Mouse (Mus musculus): ENCODE measurements around the gene Radil.

DNA sequence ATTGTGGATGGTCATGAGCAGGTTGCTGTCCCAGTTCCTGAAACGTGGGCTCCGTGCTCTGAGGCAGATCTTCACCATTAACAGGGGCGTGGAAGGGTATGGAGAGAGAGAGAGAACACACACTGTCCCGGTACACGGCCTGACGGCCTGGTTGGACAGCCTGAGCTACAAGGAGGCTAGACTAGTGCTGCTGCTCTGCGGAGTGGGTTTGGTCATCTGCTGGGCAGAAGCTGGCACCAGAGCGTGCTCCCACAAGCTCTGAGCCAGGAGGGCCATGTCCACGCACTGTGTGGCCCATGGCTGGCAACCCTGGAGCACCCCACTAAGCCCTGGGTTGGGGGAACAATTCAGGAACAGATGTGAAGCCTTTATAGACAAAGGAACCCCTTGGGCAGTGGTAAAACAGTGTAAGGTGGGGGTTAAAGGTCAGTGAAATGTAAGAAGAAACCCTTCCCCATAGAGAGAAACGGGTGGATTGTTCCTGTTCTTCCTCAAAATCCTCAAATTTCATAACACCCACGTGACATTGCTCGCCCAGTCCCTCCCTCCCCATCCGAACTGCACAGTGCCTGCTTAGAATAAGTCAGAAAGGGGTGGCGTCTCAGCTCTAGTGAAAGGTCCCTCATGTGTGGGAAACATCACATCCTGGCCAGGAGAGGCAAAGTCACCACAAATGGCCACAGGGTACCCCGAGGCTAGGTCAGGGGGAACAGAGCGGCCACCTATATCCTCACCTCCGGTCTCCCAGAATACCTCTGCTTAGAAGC lies 91.9 kb downstream of the Radil start:
- TF ChIP-seq CTCF (IDR thresholded peaks at IDR 0.05; ENCODE audit: control insufficient read depth, insufficient read depth, low read length) (no peak), POLR2A (IDR thresholded peaks at IDR 0.05; ENCODE audit: borderline replicate concordance, control insufficient read depth, low read depth, low read length) (no peak)
